Mouse (Mus musculus): ENCODE measurements around the gene Nfix.

The Nfix gene

DNA sequence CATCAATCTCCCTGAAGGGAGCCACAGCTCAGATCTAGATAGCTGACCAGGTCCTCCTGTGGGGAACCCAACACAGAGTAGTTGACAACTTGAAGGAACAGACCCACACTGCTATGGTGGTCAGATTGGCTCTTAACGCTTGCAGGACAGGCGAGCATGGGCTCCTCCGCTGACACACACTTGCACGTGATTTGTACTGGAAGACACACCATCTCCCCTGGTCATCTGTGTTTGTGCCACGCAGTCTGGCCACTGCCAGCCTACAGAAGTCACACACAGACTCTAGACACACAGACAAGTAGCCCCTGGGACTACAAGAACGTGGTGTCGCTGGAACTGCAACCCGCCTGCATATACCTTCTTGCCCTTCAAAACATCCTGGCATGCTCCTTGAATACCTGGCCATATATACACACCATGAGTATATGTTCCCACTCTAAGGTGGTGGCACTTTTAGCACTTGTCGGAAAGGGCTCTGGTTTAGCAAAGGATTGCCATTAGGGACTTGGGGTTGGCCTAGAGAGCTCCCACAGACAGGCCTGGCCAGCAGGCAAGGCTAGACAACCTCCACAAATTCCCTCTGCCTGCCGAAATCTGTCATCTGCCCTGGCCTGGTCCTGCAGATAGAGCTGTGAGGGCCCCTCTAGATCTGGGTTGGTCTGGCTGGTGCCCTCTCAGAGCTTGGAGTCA lies 1.6 kb downstream of the Nfix start:
- DNase-seq (ENCODE audit: low read depth, low spot score): peak; percentile 21

DNA sequence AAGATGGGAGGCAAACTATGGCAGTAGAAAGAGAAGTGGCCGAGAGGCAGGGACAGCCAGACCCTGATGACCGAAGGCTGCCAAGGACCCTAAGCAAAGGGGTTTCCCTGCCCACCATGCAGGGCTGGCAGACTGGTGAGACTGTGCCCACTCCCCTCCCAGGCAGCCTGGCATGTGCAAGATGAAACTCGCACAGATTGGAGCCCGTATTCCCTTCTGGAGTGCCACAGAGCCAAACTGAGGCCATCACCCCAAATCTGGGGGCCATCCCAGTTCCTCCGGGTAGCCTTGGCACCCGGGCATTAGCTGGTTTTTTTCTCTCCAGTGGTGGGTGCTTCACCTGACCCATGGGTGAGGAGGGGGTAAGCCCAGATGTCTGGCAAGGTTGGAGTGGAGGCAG lies 2.2 kb downstream of the Nfix start:
- no peak for DNase-seq (ENCODE audit: low read depth, low spot score)

DNA sequence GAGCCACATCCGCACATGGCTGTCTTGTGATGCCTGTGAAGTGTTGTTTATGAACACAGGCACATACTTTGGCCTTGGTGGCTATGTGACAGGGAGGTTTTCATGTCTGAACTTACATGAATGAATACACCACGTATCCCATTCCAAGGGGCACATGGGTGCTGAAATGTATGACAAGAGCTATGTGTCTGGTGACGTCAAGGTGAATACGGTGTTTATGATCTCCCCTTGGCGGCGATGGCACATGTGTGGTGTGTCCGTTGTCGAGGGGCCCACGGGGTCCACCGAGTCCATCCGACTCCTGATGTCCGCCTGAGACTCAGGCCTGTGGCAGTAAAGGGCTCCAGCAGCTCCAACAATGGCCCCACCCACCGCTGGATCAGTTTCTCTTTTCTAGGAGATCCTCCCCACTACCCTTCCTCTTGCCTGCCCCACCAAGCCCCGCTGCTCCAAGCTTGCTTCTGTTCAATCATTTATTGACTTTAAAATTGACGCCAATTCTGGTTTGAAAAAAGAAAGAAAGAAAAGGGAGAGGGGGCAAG lies 2.8 kb downstream of the Nfix start:
- DNase-seq (ENCODE audit: low read depth, low spot score): no peak

DNA sequence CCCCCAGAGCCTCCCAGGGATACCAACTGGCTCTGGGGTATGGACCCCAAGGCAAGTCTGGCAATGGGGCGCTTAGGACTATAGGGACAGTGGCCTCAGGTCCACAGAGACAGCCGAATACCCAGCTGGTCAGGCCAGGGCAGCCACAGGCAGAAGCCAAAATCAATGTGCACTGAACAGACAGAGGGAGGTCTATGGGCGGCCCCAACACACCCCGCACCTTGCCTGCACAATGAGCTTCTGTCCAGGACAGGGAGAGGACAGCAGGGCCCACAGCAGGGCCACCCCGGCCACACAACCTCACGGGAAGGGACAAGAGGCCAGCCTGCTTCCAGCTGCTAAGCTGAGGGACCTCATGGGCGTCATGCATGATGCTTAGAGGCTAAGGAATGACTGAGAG lies 5.7 kb downstream of the Nfix start:
- no peak for DNase-seq (ENCODE audit: low read depth, low spot score)

DNA sequence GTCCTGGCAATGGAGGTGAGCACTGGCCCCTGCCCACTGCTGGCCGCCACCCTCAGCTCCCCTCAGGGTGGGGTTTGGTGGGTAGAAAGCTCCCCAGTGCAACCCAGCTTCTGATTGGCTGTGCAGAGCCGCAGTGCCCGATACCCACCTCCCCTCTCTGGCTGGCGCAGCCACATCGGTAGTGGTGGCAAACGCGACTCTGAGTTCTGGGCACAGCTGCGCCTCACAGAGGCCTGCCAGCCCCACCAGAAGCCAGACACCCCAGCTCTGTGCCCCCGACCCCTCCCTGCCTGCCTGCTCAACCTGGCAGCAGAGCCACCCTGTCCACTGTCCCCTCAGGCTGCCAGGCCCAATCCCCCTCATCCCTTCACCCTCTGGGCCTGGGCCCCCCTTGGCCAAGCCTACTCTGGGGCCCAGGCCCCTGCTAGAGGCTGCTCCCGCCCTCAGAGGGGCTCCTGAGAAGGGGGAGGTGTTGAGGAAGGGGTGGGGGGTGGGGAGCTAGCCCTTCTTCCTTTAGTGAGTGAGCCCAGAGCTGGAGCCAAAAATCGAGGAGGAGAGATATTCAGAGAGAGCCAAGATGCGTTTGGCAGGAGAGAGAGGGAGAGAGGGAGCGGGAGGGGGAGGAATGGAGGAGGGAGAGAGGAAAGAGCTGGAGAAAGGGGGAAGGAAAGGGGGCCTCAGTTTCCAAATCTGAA lies 6.2 kb downstream of the Nfix start:
- peak; percentile 50 for DNase-seq (ENCODE audit: low read depth, low spot score)

DNA sequence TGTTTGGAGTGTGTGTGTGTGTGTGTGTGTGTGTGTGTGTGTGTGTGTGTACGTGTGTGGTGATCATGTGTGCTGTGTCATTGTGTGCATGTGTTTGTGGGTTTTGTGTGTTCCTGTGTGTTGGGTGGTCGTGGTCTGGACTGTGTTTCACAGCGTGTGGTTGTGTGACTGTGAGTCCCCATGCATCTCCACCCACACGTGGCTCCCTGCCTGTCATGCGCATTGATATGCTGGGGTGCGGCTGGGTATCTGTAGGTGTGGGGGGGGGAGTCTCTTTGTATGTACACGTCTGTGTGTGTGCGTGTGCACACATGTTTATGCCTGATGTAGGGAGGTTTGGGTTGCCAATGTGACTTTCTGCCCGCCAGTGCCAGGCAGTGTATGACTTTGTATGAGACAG lies 7.0 kb downstream of the Nfix start:
- DNase-seq (ENCODE audit: low read depth, low spot score): no peak

DNA sequence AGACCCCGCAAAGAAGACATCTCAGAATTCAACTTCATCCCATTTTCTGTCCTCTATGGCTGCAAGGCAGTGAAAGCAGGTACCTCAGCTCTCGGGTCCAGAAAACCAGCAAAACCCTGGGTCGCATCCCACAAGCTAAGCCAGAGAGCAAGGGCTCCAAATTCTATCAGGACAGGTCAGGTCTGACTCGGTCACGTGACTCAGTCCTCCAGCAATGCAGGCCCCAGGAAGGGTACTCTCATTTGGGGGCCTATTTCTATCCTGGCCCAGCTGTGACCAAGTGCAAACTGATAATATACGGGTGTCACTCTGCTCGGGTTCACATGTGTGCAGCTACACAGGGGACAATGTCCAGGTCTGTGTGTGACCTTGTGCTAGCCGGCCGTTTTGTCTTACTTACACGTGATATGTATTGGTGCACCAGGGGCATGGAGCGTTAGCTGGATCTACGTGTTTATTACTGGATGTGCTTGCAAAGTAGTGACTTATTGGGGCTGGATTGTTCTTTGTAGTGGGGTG lies 7.7 kb downstream of the Nfix start:
- DNase-seq (ENCODE audit: low read depth, low spot score): peak; percentile 48

DNA sequence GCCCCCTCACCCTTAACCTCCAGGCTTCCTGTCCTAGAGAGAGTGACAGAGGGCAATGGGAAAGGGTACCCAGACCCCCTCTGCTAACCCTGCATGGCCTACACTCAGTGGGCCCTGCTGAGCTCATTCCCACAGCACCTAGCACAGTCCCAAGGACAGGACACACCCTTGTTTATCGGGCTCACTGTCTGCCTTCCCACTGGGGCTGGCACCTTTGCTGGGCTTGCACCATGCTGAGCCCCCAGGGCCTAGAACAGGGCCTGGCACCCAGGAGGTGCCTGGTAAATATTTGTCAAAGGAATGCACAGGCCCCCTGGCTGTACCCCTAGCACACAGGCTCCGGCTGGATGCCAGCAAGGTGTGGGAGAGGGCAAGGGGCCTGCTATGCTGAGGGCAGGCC lies 9.6 kb downstream of the Nfix start:
- no peak for DNase-seq (ENCODE audit: low read depth, low spot score)

DNA sequence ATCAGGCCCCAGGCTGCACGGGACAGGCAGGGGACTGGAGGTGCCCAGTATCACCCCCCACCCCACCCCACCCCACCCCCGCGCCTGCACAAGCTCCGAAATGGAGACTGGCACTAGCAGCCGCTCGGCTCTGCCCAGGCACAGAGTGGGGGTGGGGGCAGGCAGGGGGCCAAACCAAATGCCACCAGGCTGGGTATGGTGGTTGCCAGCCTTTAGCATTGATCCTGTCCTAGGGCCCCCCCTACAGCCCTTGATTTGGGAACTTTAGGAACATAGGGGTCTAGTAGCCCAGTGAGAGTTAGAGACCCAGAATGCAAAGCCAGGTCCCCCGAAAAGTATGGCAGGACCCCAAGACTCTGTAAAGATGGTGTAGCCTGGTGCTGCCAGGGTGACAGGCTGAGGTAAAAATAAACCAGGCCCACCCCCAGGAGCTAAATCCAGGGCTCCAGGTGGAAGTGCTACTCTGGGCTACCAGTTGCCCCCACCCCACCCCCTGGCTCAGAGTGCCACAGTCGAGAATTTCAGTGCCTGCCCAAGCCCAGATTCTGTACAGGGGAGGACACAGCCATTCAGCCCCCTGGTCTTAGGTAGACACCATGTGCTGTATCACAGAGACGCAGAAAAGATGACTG lies 10.2 kb downstream of the Nfix start:
- DNase-seq (ENCODE audit: low read depth, low spot score): no peak

DNA sequence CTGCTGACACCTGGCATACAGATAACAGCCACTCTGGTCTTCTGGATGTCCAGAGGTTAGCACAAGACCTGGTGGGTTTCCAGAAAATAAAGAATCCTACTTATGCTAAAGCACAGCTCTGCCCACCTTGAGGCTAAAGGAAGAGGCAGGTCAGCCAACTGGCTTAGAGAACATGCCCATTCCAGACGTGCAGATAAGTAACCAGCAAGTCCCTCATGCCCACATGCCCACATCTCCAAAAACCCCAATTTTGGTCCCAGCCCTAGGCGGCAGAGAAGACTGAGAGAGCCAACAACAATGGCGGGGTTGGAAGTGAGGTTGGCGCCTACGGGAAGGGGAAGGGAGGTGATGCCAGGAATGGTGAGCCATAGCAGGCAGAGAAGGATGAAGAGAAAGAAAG lies 10.8 kb downstream of the Nfix start:
- no peak for DNase-seq (ENCODE audit: low read depth, low spot score)

DNA sequence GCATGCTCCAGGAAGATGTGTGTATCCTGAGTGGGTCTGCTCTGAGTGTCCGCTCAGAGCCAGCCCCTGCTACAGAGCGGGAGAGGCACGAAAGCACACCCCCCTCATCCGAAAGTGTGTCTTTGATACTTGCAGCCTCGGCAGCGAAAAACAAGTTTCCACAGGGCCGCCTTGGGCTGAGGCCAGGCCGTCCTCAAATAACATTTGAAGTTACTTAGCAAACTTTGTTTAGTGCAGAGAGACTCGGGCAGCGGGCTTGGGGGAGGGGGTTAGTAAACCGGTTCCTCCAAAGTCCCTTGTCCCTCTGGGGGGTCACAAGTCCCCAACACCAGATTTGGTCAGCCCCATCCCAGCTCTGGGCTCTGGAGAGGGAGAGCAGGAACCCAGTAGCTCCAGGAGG lies 11.2 kb downstream of the Nfix start:
- no peak for DNase-seq (ENCODE audit: low read depth, low spot score)

DNA sequence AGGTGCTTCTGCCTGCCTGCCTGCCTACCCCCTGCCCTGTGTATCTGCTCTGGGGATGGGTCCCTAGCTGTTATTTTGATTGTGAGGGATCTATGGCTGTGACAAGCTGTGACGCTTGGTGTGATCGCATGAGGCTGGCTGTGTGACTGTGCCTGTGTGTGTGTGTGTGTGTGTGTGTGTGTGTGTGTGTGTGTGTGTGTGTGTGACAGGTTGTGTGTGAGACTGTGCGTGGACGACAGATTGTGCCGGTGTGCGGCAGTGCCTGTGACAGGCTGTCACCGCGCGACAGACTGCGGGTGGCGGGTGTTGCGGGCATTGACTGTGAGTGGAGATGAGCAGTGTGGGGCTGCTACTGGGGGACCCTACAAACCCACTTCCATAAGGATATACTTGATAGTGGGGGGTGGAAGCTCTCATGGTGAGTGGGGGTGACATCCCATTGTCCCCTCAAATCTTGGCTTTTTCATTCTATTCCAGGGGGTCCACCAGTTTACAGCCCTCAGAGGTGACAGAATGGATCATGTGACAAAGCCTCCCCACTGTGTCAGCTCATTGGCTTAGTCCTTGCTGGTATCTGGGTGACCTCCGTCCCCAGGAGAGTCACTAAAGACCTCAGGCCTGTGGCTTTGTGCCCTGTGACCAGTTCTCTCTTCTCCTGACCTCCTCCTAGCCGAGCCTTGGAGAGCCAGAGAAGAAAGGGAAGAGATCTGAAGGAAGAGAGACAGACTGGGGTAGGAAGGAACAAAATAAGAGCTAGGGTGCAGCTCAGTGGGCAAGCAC lies 12.4 kb downstream of the Nfix start:
- no peak for DNase-seq (ENCODE audit: low read depth, low spot score)

DNA sequence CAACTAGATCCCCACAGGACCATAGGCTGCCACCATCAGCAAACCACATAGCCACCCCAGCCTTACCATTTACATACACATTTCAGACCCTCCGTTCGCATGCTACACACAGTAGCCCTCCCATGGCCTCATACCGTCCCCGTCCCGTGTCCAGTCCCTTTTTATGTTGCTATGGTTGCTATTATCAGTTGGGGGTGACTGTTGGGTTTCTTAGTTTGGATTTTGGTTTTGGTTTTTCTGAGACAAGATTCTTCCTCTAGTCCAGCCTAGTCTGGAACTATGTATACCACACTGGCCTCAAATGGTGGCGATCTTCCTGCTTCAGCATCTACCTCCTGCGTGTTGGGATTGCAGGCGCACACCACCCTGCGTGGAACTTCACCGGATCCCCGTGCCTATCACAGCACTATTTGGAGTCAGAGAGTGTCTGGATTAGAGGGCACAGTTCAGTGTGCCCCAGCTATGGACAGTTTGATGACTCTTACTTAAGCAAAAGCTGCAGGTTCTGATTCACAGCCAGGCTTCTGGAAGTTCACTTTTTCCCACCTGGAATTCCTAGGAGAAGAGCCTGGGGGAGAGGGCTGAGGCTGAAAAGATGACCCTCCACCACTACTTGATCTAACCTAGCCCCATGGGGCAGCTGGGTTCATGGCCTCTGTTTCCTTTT lies 13.2 kb downstream of the Nfix start:
- DNase-seq (ENCODE audit: low read depth, low spot score): no peak

DNA sequence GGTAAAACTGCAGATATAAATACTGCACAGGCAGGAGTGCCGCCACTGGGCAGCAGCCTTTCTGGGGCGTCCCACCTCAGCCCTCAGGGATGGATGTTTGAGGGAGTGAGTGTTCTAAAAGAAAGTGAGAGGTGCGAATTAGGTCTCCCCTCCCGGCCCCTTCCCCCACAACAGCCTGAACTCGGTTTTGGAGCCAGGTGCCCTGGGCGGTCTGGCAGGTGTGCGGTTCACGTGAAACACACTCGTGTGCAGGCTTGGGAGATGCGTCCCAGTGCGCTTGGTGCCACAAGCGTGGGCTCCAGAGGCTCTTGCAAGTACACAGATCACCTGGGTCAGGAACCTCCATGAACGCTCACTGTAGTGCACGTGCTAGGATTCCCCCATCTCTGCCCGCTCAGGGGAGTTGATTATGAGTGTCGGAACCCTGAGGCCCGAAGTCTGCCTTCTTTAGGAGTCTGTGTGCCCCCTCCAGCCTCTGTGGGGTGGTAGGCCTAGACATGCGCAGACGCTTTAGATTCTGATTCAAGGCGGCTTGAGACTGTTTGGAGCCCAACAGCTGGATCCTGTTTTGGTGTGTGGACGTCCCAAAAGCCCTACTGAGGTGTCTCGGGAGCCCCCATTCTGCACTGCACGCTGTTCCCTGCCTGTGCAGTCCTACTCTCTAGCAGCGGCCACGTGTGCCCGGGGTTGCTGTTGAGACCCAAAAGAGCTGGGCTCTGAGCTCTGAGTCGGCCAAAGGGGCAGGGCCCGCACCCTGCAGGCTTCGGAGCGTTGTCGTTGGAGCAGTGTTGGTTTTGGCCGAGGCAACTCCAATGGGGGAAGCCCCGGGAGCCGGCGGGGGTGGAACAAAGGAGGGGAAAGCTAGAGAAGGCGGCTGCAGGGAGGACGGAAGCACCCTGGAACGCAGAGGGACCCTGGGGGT lies 14.1 kb downstream of the Nfix start:
- no peak for DNase-seq (ENCODE audit: low read depth, low spot score)

DNA sequence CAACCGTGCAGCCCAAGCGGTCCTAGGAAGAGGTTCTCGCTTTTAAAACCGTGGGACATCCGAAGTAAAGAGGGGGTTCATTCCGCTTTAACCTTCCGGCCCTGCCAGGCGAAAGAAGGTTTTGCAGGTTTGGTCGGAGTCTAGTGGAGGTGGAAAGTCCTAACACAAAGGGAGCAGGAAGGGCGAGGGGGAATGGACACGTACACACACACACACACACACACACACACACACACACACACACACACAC lies 14.7 kb downstream of the Nfix start:
- DNase-seq (ENCODE audit: low read depth, low spot score): no peak

DNA sequence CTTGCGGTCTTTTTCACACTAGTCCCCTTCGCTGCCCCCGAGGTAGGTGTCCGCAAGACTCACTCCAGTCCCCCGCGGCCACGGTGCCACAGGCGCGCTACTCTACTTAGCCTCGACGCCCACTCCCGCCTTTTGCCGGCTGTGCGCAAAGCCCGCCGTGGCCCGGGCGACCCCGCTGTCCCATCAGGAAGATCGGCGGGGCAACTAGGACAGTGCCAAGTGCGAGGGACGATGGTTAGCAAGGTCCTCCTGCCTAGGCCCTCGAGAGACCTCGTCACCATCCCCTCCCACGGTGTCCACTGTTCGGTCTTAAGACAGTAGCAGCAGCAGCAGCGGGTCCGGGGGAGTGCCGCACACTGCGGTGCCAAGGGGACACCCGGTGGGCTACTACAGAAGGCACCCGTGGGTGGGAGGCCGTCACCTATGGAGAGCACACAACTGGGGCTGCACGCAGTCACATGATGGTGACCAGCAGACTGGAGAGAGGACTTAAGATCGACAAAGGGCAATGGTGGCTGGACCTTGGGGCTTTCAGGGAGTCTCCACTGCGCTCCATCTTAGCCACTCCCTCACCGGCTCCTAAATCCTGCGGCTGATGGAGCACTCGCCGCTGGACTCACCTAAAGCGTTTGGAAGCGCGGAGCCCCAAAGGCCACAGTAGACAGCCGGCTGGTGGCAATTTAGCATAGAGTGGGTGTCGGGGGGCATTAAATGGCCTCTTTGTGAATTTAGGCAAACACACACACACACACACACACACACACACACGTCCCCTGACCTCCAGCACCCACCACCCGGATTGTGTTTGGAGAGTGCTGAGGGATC lies 15.3 kb downstream of the Nfix start:
- no peak for DNase-seq (ENCODE audit: low read depth, low spot score)

DNA sequence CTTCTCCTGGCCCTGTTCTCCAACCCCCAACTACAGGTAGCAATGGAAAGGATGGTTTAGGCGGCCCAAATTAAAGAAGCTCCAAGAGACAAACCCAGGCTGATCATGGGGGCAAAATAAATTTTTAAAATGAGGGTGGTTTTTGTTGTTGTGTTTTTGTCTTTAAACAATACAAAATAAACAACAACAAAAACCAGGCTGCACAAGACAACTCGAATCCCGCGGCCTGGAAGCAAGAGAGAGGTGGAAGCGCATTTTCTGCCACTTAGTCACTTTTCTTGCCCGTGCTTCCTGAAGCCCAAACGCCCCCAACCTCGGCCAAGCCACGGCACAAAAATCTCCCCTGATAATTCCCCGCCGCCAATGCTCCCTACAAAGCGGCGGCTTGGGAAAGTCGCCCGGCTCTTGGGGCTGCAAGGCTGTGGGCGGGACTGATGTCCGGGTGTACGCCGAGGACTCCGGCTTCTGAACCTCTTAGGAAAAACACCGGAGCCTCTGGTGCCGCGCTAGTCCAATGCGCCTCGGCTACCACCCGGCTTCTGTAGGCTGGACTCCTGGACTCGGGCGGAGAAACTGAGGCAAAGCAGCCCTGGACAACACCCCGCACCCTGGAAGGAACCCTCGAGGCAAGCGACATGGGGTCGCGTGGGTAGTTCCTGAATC lies 16.1 kb downstream of the Nfix start:
- DNase-seq (ENCODE audit: low read depth, low spot score): no peak

DNA sequence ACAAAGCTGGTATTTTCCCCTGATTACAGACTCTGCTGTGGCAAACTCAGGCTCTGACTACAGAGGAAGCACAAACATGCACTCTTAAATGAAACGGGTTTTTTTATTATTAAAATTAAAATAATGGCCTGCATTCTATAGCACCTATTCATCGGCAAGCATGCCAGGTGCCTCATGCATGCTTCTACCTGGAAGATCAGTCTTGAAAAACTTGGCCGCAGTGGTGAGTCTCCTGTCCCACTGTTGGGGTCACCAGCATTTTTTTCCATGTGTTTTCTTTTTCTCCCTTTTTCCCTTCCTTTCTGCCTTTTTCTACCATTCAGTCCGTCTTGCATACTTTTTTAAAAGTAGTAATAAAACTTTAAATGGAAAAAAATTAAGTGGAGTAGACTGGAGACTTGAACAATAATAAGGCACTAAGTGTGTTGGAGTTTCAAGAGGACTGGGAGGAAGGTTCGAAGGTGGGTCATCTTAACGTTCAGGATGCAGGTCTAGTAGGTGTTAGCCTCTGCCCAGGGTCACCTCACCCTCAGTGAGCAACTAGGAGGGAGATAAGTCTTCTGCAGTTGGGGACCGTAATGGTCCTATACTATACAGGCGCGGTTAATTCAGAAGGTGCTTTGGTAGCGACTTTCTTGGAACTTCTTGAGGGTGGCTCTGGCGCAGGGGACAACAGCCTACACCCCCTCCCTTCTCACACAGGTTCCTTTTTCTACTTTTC lies 16.8 kb downstream of the Nfix start:
- DNase-seq (ENCODE audit: low read depth, low spot score): no peak

All from 3T3-L1 (cell line).